Mouse (Mus musculus): Measurements from ENCODE around the gene Nt5dc3.
A peak's percentile ranks its signal among the peaks of the same experiment; 100 is the strongest.

The Nt5dc3 gene

DNA sequence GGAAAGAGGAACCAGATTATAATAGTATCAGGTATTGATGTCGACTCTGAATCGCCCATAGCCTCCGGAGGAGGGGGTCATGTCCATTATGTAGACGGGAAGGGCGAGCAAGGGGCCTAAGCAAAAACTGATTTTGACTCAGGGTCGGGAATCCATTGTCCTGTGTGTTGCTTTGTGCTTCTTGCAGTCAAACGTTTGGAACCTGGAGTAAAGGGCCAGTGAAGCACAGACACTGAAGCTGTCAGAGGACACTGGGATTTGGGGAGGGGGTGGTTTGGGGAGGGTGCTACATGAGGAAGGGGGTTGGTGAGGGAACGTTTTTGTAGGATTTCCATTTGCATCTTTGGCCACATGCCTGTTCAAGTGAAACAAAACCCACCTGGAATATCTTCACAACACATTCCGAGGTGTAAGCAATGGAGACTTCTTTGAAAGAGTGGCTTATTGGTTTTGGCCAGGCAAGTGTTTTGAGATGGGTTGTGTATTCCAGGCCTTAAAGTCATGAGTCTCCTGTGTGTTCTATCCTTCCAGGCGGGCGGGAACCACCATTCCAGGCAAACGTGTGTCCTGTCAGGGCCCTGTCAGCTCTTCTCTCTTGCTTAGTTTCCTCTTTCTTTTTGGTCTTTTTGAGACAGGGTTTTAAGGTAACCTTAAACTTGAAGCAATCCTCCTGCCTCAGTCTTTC, 1.2 kb downstream of the Nt5dc3 start:
- no peak for DNase-seq

DNA sequence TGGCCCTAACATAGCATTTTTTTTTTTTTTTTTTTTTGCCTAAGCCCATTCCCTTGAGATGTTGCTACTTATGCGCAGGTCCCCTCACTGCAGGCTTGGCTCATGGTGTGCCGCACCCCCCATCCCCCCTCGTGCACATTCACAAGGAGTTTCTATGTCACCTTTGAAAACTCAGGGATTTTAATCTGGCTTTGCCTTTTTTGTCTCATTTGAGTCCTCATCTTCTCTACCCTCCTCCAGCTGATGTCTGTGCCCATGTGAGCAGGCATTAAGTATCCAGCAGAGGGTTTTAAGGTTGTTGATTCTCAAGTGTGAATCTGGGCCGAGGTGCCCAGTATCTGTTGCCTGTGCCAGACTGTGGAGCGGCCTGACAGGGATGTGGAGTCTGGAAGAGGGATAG, 2.8 kb downstream of the Nt5dc3 start:
- DNase-seq, result no peak

DNA sequence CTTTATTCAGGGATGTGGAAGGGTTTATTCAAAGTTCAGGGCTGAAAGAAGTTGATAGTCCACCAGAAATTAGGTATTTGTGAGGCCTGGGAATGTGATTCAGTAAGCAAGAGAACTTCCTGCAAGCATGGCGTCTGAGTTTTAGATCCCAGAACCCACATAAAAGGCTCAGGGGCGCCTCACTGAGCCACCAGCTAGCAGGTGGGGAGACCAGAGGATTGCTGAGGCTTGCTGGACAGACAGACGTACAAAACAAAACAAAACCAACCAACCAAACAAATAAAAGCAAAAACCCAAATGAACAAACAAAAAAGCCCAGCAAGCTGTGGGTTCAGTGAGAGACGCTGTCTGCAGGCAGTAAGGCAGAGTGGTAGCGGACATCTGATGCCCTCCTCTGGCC, 3.9 kb downstream of the Nt5dc3 start:
- DNase-seq, result no peak

DNA sequence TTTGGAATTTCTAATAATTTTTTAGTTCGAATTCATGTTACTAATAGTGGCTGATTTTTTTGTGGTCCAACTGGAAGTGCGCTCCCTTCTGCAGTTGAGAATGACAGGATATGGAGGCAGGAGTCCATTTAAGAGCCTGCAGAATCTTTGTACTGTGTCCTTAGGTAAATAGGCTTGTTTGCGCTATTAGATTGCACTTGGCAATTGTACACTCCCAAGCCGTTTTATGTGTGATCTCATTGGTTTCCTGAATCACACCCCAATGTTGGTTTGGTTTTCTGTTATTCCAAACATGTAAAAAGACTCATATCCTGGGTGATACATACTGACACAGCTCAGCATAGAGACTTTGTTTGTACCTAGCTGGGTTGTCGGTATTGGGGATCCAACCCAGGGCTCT, 4.8 kb downstream of the Nt5dc3 start:
- DNase-seq, result no peak

DNA sequence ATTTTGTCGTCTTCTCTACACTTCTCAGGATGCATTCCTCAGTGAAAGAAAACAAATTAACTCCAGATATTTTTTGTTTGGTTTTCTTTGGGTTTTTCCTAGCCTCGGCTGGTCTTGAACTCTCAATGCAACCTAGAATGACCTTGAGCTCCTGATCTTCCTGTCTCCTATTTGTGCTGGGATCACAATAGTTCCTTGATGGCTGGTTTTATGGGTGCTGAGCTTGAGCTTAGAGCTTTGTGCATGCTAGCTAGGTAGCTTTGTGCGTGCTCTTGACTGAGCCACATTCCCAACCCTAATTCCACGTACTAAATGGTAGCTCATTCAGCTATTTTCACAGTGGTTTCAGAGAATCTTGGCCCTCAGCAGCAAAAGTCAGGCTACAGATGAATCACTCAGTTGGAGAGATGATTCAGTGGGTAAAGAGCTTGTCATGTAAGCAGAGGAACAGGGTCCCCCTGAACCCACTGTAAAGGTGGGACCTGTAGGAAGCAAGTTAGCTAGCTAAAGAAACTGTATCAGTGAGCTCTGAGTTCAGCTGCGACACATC, 5.4 kb downstream of the Nt5dc3 start:
- no peak for DNase-seq

DNA sequence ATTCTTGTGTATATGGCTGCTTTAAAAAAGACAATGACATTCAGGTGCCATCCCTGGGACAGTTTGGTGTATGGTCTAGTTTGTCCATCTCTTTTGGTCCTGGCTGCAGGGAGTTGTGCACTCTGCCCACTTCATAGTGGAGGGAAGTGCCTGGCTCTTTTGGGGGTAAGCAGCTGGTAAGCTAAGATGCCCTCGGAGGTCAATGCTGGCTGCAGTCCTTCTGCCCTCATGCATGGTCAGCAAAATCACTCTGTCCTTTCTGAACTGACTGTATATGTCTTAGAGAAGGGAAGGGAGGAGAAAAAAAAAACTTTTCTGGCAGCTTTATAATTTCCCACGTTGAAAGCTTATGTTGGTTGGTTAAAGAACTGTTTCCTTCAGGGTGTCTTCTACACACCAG, 6.6 kb downstream of the Nt5dc3 start:
- peak; percentile 28 to 37 for DNase-seq

DNA sequence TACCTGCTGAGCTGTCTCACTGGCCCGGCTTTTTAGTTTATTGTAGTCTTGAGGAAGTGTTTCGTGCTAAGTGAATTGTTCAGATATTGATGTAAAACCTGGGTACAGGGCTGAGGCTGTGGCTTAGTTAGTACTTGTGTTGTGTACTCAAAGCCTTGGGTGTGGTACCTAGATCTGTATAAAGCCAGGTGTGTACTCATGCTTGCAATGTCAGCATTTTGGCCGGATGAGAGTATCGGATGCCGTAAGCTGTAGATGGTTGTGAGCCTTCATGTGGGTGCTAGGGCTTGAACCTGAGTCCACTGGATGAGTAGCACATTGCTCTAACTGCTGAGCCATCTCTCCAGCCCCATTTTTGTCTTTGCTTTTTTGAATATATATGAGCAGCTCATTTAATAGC, 7.3 kb downstream of the Nt5dc3 start:
- no peak for DNase-seq

DNA sequence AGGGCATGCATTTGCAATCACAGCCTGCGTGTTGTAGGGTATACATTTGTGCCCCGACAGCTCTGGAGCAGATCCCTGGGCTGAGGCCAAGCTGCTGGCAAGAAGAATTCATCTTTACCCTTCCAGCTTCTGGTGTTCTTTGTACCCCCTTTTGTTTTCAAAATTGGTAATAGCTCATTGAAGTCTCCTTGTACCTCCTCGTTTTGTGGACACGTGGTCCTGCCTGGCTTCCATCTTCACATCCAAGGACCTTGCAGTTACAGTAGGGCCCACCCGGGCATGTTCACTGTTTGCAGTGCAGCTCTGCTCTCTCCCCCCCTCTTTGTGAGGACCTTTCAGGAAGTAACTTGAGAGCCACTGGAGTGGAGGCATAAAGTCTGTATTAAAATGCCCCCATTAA, 9.4 kb downstream of the Nt5dc3 start:
- DNase-seq, result no peak

DNA sequence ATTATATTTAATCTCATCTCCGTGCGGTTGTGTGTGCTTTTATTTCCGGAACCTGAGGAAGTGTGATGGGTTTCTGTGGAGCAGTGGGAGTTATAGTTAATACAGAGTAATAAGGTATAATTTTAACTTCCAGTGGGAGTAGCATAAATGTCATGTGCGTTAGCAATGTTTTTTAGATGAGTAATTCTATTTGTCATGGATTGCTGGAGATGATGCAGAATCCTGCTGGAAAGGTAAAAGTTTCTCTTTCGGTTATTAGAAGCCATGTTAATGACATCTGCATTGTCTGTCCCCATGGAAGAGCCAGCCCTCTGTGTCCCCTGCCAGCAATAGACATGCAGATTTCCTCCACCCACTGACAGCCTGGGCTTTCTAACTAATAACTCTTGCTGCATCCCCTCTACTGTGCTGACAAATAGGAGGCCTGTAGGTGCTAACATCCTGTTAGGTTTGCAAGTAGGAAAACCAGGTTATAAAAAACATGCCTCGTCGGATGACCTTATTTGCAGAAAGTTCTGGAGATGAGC, 10.4 kb downstream of the Nt5dc3 start:
- DNase-seq, result no peak

DNA sequence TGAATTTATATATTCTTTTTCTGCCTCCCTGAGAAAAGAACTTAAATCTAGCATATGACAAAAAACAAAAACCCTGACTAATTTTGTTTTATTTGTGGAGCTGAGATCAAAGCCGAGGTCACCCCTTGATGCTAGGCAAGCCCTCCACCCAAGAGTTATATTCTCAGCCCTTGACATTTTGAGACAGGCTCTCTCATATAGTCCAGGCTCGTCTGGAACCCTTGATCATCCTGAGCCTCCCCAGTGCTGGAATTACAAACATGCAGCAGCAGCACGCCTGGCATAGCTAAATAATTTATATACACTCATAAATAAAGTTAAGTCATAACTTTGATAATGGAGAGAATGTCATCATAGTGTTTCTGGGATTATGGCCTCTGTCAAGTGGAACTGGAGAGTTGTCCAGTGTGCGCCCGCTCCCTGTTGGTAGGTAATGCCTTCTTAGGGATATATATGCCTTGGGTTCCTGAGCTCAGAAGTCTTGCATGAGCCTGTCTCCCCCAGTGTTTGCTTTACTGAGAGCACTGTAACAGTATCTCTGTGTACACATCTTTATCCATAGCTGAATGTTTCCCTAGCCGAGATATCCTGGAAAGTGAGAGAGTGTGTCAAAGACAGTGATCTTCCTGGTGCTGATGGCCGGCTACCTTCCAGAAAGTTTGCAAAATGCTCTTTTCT, 12.8 kb downstream of the Nt5dc3 start:
- DNase-seq, result no peak

DNA sequence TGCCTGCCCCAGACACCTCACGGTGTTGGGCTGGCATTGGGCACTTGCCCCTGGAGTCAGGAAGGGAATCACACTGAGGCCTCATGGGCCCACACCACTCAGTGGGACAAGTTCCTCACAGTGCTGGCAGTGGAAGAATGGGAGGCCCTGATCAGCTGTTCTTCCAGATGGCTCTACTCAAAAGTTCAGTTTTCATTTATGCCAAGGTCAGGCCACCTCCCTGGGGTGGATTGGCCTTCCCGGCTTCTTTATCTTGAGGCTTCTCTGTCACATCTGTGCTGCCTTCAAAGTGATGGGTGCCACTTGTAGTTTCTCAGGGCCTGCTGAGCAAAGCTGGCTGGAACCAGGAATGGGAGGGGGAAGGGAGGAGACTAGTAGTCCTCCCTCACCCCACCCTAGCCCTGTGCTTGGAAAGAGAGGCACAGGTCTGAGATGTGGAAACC, 14.7 kb downstream of the Nt5dc3 start:
- DNase-seq, result no peak

DNA sequence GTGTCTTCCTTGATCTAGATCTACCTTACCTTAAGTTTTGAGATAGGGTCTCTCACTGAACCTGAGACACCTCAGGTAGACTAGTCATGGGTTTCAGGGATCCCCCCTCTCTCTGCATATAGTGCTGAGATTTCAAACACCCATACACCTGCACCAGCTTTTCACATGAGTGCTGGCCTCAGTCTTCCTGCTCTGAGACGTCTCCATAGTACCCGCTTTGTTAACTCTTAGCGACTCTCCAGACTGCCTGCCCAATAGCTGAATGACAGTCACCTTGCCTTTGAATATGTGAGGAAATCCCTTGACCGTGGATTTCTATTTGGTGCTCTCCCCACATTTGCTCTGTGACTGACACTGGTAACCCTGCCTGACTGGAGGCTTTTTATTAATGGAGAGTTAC, 15.4 kb downstream of the Nt5dc3 start:
- DNase-seq, result no peak

DNA sequence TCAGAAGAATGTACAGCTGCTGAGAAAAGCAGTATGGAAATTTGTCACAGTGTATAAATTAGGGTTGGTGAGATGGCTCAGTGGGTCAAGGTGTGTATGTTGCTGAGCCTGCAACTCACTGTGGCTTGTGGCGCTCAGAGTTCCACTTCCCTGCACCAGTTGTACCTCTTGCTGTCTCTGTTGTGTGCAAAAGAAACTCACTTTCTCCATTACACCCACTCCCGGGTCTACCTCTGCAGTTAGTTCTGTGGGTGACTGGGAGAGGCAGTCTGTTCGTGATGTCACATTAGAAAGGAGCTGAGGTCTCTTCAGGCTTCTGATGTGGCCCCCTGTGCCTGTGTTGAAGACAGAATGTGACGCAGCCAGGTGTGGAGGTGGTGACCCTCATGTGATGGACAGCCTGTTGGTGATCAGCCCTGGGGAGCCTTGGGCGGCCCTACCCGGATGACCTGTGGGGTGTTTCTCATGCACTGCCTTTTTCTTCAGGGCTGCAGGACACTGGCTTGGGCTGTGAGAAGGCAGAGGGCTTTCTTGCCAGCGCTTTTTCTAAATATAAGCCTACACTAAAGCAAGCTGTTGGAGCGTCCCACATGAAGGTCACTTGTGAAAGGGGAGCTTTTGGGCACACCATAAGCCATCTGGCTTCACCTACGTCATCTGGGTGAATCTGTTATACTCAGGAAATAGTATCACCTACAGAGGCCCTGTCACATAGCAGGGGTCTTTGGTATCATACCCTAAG, 16.2 kb downstream of the Nt5dc3 start:
- no peak for DNase-seq

DNA sequence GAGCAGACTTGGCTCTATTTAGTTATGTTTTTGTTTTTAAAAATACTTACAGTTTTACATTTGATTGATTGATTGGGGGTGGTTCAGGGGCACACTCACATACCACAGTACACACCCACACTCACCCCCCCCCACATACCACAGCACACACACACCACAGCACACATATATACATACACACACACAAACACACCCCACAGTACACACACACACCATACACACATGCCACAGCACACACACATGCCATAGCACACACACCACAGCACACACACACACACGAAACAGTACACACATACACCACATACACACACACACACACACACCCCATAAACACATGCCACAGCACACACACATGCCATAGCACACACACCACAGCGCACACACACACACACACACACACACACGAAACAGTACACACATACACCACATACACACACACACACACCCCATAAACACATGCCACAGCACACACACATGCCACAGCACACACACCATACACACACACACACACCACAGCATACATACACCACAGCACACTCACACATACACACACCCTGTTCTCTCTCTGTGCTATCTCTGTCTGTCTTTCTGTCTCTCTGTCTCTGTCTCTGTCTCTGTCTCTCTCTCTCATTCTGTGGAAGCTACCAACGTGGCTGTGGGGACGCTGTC, 17.4 kb downstream of the Nt5dc3 start:
- DNase-seq, result no peak

DNA sequence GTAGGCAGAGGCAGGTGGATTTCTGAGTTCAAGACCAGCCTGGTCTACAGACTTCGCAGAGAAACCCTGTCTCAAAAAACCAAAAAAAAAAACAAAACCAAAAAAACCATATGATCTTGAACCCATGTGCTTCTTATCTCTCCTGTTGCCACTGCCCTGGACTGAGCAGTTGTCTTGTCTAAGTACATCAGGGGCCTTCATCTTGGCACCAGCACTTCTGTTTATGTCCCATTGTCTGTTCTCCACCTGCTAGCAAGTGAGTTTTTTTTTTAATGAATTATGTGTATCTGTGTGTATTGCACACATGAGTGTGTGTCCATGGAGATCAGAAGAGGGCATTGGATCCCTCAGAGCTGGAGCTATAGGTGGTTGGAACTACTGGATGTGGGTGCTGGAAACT, 28.6 kb downstream of the Nt5dc3 start:
- DNase-seq, result no peak

DNA sequence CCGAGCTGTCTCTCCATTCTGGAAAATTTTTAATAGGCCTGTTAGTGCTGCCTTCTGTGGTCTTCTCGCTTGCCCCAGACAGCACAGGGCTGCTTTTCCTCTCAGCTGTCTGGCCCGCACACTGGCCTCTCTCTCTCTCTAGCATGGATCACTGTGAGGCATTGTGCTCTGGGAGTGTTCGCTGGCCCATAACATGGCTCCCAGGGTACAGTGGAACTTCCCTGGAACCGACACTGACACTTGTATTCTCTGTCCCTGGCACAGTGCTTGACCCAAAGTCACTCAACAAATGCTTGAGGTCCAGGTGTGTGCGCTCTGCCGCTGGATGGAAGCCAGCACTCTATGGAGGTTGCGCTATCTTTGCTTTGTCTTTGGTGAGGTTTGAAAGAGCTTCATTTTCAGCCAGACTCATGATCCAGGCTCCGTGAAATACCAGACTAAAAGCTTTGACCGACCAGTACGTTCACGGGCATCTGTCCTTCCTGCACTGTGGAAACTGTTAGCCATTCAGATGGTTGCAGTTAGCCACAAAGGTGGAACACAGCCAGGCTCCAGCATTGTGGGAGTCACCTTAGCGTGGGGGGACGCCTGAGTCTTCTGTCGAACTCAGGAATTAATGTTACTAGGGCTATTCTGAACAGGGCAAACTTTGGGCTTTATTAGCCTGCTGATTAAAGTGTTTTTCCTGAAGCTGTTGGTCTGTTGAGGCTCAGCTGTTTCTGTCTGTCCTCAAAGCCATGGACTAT, 29.4 kb downstream of the Nt5dc3 start:
- DNase-seq, result no peak

DNA sequence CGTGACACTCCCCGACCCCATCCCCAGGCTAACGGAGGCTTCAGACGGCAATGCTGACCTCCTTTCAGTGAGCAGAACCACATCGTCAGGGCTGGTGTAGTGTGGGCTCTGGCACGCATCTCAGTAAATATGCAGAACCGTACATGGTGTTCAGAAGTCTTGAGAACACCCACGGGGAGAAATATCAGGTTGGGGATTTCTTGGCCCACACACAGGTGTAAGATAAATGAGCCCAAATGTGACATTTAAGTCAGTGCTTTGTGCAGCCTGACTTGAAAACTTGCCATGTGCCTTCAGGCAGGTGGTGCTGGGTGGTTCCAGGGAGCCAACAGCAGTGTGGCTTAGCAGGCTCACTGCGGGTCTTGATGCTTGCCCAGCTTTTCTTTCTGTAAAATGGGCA, 31.2 kb downstream of the Nt5dc3 start:
- no peak for DNase-seq

DNA sequence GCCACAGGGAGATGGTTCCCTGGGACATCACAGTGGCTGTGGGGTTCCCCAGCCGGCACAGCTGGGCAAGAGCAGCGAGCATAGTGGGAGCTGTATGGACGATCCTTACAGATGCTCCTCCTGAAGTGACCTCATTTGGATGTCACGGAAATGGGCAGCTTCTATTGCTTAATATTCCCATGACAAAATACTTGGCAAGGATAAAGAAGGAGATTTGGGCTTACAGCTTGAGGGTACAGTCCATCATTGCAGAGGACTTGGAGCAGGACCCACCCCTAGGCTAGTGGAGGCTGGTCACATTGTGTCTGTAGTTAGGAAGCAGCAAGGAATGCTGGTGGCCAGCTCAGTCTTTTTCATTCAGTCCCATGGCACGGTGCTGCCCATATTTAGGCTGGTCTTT, 31.8 kb downstream of the Nt5dc3 start:
- DNase-seq, result no peak

DNA sequence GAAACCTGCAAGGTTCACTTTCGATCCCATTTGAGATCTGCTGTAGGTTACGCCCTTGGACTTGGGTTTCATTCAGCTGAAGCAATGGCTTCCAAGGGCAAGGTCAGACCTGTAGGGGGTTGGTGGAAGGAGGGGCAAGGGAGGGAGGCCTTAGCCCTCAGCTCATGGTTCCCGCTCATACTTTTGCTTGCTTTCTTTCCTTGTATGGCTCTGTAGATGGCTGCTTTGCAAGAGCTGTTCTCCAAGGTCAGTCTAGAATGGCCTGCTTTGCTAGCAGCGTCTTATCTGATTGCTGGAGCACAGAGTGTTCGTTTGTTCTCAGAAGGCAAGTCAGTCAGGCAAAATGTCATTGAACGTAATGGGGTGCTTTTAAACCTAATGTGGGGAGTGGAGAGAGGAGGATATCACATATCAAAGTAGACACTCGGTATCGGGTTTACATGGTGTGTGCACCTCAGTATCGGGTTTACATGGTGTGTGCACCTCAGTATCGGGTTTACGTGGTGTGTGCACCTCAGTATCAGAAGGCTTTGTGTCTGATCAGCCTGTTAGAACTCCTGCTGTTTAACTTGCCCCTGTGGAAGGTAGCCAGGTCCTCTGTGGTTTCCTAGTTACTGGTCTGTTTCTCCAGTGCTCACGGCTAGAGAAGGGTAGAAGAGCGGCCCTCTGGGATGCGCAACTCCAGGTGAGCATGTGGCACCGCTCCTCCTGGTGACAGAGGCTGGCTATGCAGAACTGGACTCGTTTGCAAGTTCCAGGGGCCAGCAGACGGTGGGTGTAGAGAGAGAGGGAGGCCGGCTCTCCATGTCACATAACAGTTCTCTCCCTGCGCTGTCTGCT, 35.7 kb downstream of the Nt5dc3 start:
- DNase-seq, result peak; percentile 31 to 50

DNA sequence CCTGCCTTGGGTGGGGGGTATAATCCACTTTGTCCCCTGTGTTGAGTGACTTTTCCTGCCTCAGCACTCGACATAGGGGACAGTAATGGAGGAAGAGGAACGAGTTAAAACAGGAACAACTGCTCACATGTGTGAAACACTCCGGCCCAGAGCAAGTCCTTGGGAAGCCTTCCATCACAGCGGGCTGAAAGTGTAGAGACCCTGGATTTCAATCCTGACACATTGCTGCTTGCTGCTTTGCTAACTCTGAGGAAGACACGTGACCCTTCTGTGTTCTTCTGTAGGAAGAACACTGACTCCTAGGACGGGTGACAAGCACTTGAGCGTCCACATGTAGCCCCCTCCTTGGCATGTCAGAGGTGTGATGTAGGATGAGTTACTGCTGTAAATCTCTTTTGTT, 36.3 kb downstream of the Nt5dc3 start:
- no peak for DNase-seq

DNA sequence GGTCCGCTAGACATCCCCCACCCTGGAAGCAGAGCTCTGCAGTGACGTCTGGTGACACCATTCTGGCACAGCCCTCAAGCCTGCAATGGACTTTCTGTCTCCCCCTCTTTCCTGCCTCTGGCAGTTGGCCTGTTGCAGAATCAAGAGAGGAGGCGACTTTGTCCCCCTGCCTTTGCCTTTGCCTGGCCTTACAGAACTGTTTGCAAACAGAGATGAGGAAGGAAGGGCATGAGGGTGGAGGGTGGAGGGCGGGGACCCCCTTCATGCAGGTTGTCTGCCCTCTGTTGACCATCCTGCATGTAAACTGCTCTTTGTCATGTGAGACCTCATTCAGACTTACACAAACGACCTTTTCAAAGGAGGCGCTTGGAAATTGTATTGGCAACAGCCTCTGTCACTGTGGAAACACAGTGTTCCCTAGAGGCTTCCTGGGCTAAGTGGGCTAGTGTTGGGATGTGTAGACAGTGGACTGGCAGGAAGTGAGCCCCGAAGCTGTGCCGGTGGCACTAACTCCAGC, 40.9 kb downstream of the Nt5dc3 start:
- DNase-seq, result no peak

Measured in kidney, adult 8-10 months (tissue).